Mouse (Mus musculus) liver, postnatal 0 days (tissue): ENCODE data around the gene 4933417A18Rik.

Experiments used
- CTCF ChIP-seq: sonication (generic); IDR thresholded peaks from 2 replicates; pipeline ENCODE4 v1.5.1; 2016; ENCODE audit warnings: antibody characterized with exemption, low read depth
- EP300 ChIP-seq: IDR thresholded peaks from 2 replicates; pipeline ENCODE4 v1.6.1; 2016; ENCODE audit warnings: antibody characterized with exemption, low read depth, mild to moderate bottlenecking

GRCm38 (mm10) chr13:34964419-34964818 lies 40.2 kb downstream of the 4933417A18Rik start:
- TF ChIP-seq CTCF = no peak
- TF ChIP-seq EP300 = no peak
